In genomic region chr13:44553363-44553762, GRCm38 (mm10) we compare ENCODE assay signal across 18 mouse cellular contexts.
"Had no signal": no experiment of that assay in that cellular context is flagged by ENCODE, and none has a peak within 500 bp of the region (broad histone marks: within the 10 kb centered on the region; RNA-seq: fewer than 3 reads in every experiment).

No protein-coding gene starts in this region.

- H3K4me1 ChIP-seq: limb, embryonic 15.5 days; liver, embryonic 15.5 days; midbrain, embryonic 12.5 days had no signal

- DNase-seq: kidney, postnatal 10 days; kidney, postnatal 4 days; left cerebral cortex, postnatal 4 days; lung, adult 2 months; lung, postnatal 14 days; lung, postnatal 4 days; retina, postnatal 1 day; thymus, adult 18-20 months; thymus, postnatal 36 days had no signal

- ATAC-seq: intestine, postnatal 0 days; liver, embryonic 12.5 days; midbrain, embryonic 16.5 days had no signal

- H3K4me3 ChIP-seq: limb, embryonic 12.5 days; limb, embryonic 15.5 days; liver, embryonic 12.5 days; liver, embryonic 15.5 days; midbrain, embryonic 12.5 days; myocyte; neural tube, embryonic 13.5 days had no signal

- H3K9ac ChIP-seq: limb, embryonic 12.5 days; limb, embryonic 15.5 days; liver, embryonic 12.5 days; liver, embryonic 15.5 days; midbrain, embryonic 12.5 days; neural tube, embryonic 13.5 days had no signal

- H3K27ac ChIP-seq: limb, embryonic 12.5 days; limb, embryonic 15.5 days; liver, embryonic 12.5 days; liver, embryonic 15.5 days; midbrain, embryonic 12.5 days; neural tube, embryonic 13.5 days had no signal

- H3K27me3 ChIP-seq: limb, embryonic 15.5 days; midbrain, embryonic 12.5 days; neural tube, embryonic 13.5 days had no signal

- H3K36me3 ChIP-seq: limb, embryonic 12.5 days; limb, embryonic 15.5 days; liver, embryonic 12.5 days; liver, embryonic 15.5 days; midbrain, embryonic 12.5 days; neural tube, embryonic 13.5 days had no signal

- H3K4me2 ChIP-seq: limb, embryonic 12.5 days; limb, embryonic 15.5 days; liver, embryonic 12.5 days; liver, embryonic 15.5 days; midbrain, embryonic 12.5 days; neural tube, embryonic 13.5 days had no signal

- H3K9me3 ChIP-seq: limb, embryonic 12.5 days; limb, embryonic 15.5 days; liver, embryonic 12.5 days; liver, embryonic 15.5 days; midbrain, embryonic 12.5 days; neural tube, embryonic 13.5 days had no signal
